Mouse (Mus musculus) gastrocnemius, postnatal 36 days (tissue): Measurements from ENCODE around the gene Neurod6. TPM values are rescaled to one million over a fixed set of nuclear protein-coding genes. Genes with fewer than 3 reads are reported as not detected.

Source experiments
- DNase-seq, 2 experiments: peaks; one replicate each; pipeline ENCODE4 v3.0.0; 2022
- intact Hi-C: fragments of 180-260 bp; cut with DNase I; formaldehyde crosslinking; loops from one replicate; pipeline ENCODE4 v1.15.1; 2025
- total RNA-seq, 2 experiments: library from RNA; stranded (reverse); gene quantifications; 2 replicates each; pipeline ENCODE4 v1.2.3; 2021

Neurod6 gene
- total RNA-seq, 2 experiments from 2014 or later: not detected

DNA sequence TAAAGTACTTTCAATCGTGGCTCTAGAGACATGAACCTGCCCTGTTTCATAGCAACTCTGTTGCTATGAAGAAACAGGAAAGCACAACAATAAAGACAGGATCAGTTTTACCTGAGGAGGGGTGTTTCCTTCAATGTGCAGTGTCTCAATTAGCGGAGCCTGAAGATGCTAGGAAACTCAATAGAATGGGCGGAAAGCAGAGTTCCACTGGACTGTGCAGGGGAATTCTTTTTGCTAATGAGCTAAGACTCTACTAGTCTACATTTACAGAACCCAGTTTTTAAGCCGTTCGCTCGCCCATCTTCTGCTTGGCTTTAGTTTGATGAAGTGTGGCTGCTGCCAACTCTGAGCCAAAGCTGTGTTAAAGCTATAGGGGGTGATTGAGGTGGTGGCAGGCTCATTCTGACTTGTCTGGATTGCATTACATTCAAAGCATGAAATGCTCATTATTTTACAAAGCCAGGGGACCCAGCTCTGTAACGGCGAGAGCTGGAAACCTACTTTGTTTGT lies 33.2 kb downstream of the Neurod6 start:
- intact Hi-C loops: no loop called here
- DNase-seq: no peak

DNA sequence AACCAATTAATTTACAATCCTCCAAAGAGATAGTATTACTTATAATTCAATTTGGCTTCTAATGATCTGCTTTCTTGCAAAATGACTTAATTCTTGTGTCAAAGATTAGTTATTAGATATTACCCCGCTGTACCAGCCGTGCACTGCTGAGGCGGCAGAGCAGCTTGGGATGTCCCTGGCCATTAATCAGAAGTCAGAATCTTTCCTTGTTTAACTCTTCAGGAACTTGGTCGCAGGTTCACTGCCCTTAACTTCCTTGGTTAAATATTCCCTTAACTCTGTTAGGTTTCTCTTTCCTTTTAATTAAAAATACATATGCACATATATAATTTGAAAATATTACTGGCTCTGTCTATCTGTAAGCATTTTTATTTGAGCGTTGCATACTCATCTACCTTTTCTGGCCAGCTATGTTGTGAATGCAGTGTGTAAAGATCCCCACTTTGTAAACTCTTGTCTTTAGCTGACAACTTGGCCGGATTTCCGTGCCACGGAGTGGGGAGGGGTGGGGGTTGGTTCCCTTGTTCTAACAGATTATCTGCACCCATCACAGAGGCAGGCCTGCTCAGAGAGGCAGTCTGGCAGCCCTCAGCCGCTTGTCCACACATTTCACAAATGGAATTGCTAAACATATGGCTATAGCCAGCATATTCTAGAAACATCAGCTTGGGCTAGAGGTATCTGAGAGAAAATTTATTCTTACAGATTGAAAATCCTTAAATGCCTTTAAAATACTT lies 34.1 kb downstream of the Neurod6 start:
- no peak for DNase-seq
- intact Hi-C loops: no loop called here

DNA sequence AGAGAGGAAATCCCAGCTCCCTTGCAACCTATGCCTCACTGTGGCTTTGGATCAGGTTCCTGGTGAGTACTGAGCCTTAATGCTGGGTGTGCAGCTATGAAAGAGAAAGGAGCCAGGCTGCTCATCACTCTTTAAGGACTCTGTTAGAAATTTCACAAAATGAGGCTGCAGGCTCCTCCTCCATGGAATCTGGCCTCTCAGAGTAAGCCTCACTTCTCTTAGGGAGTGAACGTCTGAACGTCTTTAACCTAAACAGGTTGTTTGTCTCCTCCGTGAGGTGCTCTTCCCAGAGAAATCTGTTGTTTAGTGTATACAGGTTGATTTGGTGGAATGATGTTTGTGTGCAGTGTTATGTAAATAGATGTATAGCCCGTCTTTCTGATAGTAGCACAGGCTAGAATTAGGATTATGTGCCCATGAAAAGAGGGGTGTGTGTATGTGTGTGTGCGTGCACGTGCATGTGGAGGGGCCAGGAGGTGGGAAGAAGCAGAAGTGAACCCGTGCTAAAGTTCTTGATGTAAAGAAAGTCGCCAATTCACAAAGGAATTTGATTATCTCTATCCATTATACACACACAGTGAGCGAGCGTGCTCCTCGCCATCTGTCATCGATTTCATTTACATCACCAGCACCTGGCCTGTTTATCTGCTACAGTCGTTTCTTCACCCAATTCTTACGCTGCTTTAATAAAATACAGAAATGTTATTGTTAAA lies 34.8 kb downstream of the Neurod6 start:
- DNase-seq: no peak

DNA sequence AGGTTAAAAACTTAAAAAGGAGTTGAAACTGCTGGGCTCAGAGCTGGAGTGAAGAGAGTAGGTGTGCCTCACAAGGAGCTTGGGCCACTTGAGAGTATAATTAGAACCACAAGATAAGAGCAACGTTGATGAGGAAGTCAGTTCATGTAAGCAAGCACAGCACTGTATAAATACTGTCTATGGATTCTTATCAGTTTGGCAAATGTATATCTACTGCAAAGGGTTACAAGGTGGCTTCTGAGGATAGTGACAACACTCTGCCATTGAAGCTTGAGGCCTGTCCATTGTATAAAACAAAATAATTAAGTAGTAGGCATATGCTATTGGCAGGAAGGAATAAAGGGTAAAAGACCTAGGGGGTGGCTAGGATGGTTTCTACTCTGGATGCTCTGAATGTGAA lies 46.4 kb downstream of the Neurod6 start:
- DNase-seq: no peak
- intact Hi-C loops: no loop called here

More for the DNA sequence above, 34.8 kb downstream of the Neurod6 start:
- intact Hi-C loops: no loop called here

Other genes with a start within 250 kb of the Neurod6 start
- gene Adcyap1r1, start 229.3 kb downstream of the Neurod6 start, total RNA-seq: 1 to 10 TPM in 1 of 2 experiments, under 1 TPM in 1; 0.86 to 1.6 TPM
- not detected for gene Itprid1, start 155.6 kb upstream of the Neurod6 start, total RNA-seq